Mouse (Mus musculus): ENCODE measurements around the gene Zfp982.
"Not testable (repeated sequence)": the region's sequence is repeated elsewhere in the genome, so short reads cannot be mapped to it uniquely, and the experiment has no call there.

Gene Zfp982

GRCm38 (mm10) chr4:147492117-147492516 is at the start of gene Zfp982:
Gene Zfp982, plus strand, starts transcription at chr4:147492417.
- DNase-seq (ENCODE audit: low spot score in 2 of 2): not testable (repeated sequence)

GRCm38 (mm10) chr4:147442649-147443553 is 49.3 kb upstream of the Zfp982 start:
- not testable (repeated sequence) for DNase-seq (ENCODE audit: low spot score in 2 of 2)

GRCm38 (mm10) chr4:147443554-147443927 is 48.7 kb upstream of the Zfp982 start:
- DNase-seq (ENCODE audit: low spot score in 2 of 2): not testable (repeated sequence)

- not testable (repeated sequence) for DNase-seq (ENCODE audit: low spot score in 2 of 2)
Observed at GRCm38 (mm10) chr4:147445371-147445770, 46.8 kb upstream of the Zfp982 start.

- DNase-seq (ENCODE audit: low spot score in 2 of 2): no peak
Observed at GRCm38 (mm10) chr4:147448358-147448757, 43.9 kb upstream of the Zfp982 start.

GRCm38 (mm10) chr4:147449099-147449581 is 43.1 kb upstream of the Zfp982 start:
- DNase-seq (ENCODE audit: low spot score in 2 of 2): no peak

GRCm38 (mm10) chr4:147449986-147450385 is 42.2 kb upstream of the Zfp982 start:
- not testable (repeated sequence) for DNase-seq (ENCODE audit: low spot score in 2 of 2)

GRCm38 (mm10) chr4:147467207-147467606 is 25.0 kb upstream of the Zfp982 start:
- not testable (repeated sequence) for DNase-seq (ENCODE audit: low spot score in 2 of 2)

- not testable (repeated sequence) for DNase-seq (ENCODE audit: low spot score in 2 of 2)
Observed at GRCm38 (mm10) chr4:147498772-147499613, 6.8 kb downstream of the Zfp982 start.

- DNase-seq (ENCODE audit: low spot score in 2 of 2): no peak
Observed at GRCm38 (mm10) chr4:147509174-147509573, 17.0 kb downstream of the Zfp982 start.

GRCm38 (mm10) chr4:147518981-147519380 is 26.8 kb downstream of the Zfp982 start:
- DNase-seq (ENCODE audit: low spot score in 2 of 2): no peak

- no peak for DNase-seq (ENCODE audit: low spot score in 2 of 2)
Observed at GRCm38 (mm10) chr4:147520100-147520499, 27.9 kb downstream of the Zfp982 start.

- no peak for DNase-seq (ENCODE audit: low spot score in 2 of 2)
Observed at GRCm38 (mm10) chr4:147525125-147525524, 32.9 kb downstream of the Zfp982 start.

GRCm38 (mm10) chr4:147530366-147530765 is 38.1 kb downstream of the Zfp982 start:
- no peak for DNase-seq (ENCODE audit: low spot score in 2 of 2)

GRCm38 (mm10) chr4:147535916-147536315 is 43.7 kb downstream of the Zfp982 start:
- DNase-seq (ENCODE audit: low spot score in 2 of 2): not testable (repeated sequence)

GRCm38 (mm10) chr4:147537702-147538101 is 45.5 kb downstream of the Zfp982 start:
- no peak for DNase-seq (ENCODE audit: low spot score in 2 of 2)

- DNase-seq (ENCODE audit: low spot score in 2 of 2): not testable (repeated sequence)
Observed at GRCm38 (mm10) chr4:147539918-147540317, 47.7 kb downstream of the Zfp982 start, which contains the start of gene Gm16503. Gene Gm16503, plus strand, starts transcription at chr4:147540218.

- no peak for DNase-seq (ENCODE audit: low spot score in 2 of 2)
Observed at GRCm38 (mm10) chr4:147541105-147541504, 48.9 kb downstream of the Zfp982 start.

GRCm38 (mm10) chr4:147553071-147553470 is 60.9 kb downstream of the Zfp982 start, which contains the start of gene Zfp985:
Gene Zfp985, plus strand, starts transcription at chr4:147553277.
- not testable (repeated sequence) for DNase-seq (ENCODE audit: low spot score in 2 of 2)

- DNase-seq (ENCODE audit: low spot score in 2 of 2): not testable (repeated sequence)
Observed at GRCm38 (mm10) chr4:147554361-147554760, 62.1 kb downstream of the Zfp982 start.

- DNase-seq (ENCODE audit: low spot score in 2 of 2): not testable (repeated sequence)
Observed at GRCm38 (mm10) chr4:147556921-147557320, 64.7 kb downstream of the Zfp982 start.

GRCm38 (mm10) chr4:147558011-147558410 is 65.8 kb downstream of the Zfp982 start:
- not testable (repeated sequence) for DNase-seq (ENCODE audit: low spot score in 2 of 2)
